Mouse (Mus musculus): Measurements from ENCODE around the gene Mcidas. TPM values are rescaled to one million over a fixed set of nuclear protein-coding genes. Genes with fewer than 3 reads are reported as not detected.
"Not testable (repeated sequence)": the region's sequence is repeated elsewhere in the genome, so short reads cannot be mapped to it uniquely, and the experiment has no call there.

The Mcidas gene
- polyA plus RNA-seq, 1 experiment from 2014 or later = not detected

DNA sequence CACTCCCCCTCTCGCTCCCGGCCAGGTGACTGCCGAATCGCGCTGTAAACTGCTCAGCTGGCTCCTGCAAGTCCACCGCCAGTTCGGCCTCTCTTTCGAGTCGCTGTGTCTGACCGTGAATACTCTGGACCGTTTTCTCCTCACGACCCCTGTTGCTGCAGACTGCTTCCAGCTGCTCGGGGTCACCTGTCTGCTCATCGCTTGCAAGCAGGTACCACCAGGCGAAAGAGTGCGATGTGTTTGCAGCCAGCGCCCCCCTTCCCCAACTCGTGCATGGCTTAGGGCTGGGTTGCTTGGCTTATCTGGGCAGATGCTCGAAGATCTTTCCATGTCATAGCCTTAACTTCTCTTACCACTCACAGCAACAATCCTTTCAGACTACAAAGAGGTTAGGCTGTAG is 4.8 kb upstream of the Mcidas start:
- no peak for ATAC-seq (ENCODE audit: low FRiP score, low read depth)
- peak overlapping the region; percentile 56 for H3K4me3 ChIP-seq
- H3K36me3 ChIP-seq = no peaks in the 10 kb centered on the region
- H3K27me3 ChIP-seq = peaks cover 85% of the 10 kb centered on the region
- no peak overlapping the region for H3K27ac ChIP-seq
- H3K4me2 ChIP-seq (replicated peaks) = peak overlapping the region; percentile 94
- under 1% methylated on average over 19 of the region's 19 CpGs for WGBS
- H3K9me3 ChIP-seq = no peaks in the 10 kb centered on the region
- peaks cover 53% of the 10 kb centered on the region for H3K4me1 ChIP-seq
- H3K9ac ChIP-seq = no peak overlapping the region

DNA sequence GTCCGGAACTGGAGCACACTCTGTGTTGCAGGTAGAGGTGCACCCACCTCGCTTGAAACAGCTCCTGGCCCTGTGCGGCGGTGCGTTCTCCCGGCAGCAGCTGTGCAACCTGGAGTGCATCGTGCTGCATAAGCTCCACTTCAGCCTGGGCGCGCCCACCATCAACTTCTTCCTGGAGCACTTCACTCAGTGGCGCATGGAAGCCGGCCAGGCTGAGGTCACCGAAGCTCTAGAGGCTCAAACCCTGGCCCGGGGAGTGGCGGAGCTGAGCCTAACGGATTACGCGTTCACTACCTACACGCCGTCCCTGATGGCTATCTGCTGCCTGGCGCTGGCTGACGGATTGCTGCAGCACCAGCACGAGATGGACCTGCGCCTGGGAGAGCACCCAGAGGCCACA is 4.1 kb upstream of the Mcidas start:
- Histone ChIP-seq H3K27ac (no peak overlapping the region), H3K4me3 (peak overlapping the region; percentile 56), H3K9ac (no peak overlapping the region), H3K4me1 (peaks cover 59% of the 10 kb centered on the region), H3K27me3 (peaks cover 86% of the 10 kb centered on the region), H3K9me3 (no peaks in the 10 kb centered on the region), H3K4me2 (replicated peaks) (peak overlapping the region; percentile 94), H3K36me3 (no peaks in the 10 kb centered on the region)
- ATAC-seq (ENCODE audit: low FRiP score, low read depth) = no peak
- 1% methylated on average over 23 of the region's 23 CpGs for WGBS

DNA sequence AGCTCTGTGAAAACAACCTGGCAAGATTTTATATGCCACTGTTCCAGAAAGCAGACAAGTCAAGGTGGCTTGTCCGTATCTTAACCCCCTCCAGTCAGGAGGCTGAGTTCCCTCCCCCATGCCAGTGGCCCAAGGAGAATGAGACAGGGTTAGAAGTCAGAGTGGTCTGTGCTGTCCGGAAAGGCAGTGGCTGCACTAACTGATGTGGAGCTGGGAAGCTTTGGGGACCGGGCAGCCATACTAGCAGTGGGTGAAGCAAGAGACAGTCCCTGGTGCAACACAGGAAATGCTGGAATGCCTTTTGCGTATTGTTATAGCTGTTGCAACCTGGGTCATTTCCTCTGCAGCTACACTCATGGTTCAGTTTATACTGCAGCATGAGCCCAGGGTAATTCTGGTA is 3.3 kb upstream of the Mcidas start:
- 13% methylated on average over 4 of the region's 4 CpGs for WGBS
- Histone ChIP-seq H3K36me3 (no peaks in the 10 kb centered on the region), H3K4me2 (replicated peaks) (no peak overlapping the region), H3K4me1 (peaks cover 59% of the 10 kb centered on the region), H3K27ac (no peak overlapping the region), H3K27me3 (peaks cover 91% of the 10 kb centered on the region), H3K9me3 (no peaks in the 10 kb centered on the region), H3K9ac (no peak overlapping the region), H3K4me3 (no peak overlapping the region)
- ATAC-seq (ENCODE audit: low FRiP score, low read depth) = no peak

DNA sequence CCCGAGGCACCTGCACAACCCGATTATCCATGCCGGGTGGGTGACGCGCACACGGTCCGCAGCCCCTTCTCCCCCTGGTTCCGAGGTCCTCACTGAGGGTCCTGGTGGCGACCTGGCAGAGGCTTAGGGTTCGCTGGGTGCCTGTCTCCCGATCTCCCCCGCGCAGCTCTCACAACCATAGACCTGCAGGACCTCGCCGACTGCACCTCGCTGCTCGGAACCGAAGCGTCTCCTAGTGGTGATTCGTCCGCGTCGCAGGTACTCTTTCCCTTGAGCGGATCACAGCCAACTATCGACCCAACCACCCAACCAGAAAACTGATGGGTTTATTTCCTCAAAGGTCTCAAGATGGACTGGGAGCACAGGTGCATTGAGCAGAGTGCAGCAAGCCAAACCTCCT is 546 bp downstream of the Mcidas start:
- no peaks in the 10 kb centered on the region for H3K9me3 ChIP-seq
- ATAC-seq (ENCODE audit: low FRiP score, low read depth) = 0 out of 2 replicates have a peak, but pooled peaks have one; percentile 26
- peak overlapping the region; percentile 78 for H3K4me2 ChIP-seq (replicated peaks)
- H3K4me1 ChIP-seq = peaks cover 40% of the 10 kb centered on the region
- H3K27ac ChIP-seq = no peak overlapping the region
- H3K4me3 ChIP-seq = peak overlapping the region; percentile 46
- peaks cover 95% of the 10 kb centered on the region for H3K27me3 ChIP-seq
- H3K36me3 ChIP-seq = no peaks in the 10 kb centered on the region
- H3K9ac ChIP-seq = peak overlapping the region; percentile 48
- 2% methylated on average over 25 of the region's 25 CpGs for WGBS

DNA sequence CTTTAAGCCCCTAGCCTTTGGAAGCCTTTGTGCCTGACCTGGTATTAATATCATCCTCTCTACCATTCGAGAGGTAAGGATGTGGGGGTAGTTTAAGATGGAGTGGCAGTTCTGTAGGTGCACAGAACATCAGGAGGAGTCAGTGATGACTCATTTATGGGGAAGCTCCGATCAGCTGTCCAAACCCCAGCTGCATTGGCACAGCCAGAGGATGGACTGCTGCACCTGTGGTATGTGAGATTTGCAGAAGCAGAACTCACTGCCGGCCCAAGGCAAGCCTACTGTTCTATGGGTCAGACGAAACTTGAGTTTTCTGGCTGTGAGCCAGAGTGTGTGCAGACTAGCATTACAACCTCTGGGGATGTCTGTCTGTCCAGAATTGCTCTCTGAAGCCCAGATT is 2.8 kb downstream of the Mcidas start:
- H3K9me3 ChIP-seq = no peaks in the 10 kb centered on the region
- no peaks in the 10 kb centered on the region for H3K36me3 ChIP-seq
- peaks cover 93% of the 10 kb centered on the region for H3K27me3 ChIP-seq
- H3K9ac ChIP-seq = no peak overlapping the region
- no peak overlapping the region for H3K27ac ChIP-seq
- H3K4me2 ChIP-seq (replicated peaks) = no peak overlapping the region
- WGBS = 52% methylated on average over 4 of the region's 4 CpGs
- peaks cover 28% of the 10 kb centered on the region for H3K4me1 ChIP-seq
- H3K4me3 ChIP-seq = no peak overlapping the region
- no peak for ATAC-seq (ENCODE audit: low FRiP score, low read depth)

DNA sequence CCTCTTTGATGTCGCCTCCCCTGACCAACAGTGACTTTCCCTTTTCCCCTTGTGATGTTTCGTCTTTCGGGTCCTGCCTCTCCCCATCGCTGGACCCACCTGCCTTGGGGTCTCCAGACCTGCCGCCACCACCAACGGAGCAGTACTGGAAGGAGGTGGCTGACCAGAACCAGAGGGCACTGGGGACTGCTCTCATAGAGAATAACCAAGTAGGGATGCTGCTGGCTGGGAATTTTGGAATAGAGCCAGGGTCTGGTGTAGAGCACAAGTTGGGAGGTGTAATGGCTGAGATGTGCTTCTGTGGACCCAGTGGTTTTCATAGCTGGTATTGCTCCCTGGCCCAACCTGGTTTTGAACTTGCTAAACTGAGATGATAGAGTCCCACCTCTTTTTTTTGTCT is 3.7 kb downstream of the Mcidas start:
- H3K4me1 ChIP-seq = peaks cover 28% of the 10 kb centered on the region
- peaks cover 86% of the 10 kb centered on the region for H3K27me3 ChIP-seq
- H3K27ac ChIP-seq = no peak overlapping the region
- H3K9ac ChIP-seq = no peak overlapping the region
- 69% methylated on average over 6 of the region's 6 CpGs for WGBS
- no peaks in the 10 kb centered on the region for H3K36me3 ChIP-seq
- H3K4me3 ChIP-seq = no peak overlapping the region
- no peak overlapping the region for H3K4me2 ChIP-seq (replicated peaks)
- no peaks in the 10 kb centered on the region for H3K9me3 ChIP-seq
- ATAC-seq (ENCODE audit: low FRiP score, low read depth) = no peak

DNA sequence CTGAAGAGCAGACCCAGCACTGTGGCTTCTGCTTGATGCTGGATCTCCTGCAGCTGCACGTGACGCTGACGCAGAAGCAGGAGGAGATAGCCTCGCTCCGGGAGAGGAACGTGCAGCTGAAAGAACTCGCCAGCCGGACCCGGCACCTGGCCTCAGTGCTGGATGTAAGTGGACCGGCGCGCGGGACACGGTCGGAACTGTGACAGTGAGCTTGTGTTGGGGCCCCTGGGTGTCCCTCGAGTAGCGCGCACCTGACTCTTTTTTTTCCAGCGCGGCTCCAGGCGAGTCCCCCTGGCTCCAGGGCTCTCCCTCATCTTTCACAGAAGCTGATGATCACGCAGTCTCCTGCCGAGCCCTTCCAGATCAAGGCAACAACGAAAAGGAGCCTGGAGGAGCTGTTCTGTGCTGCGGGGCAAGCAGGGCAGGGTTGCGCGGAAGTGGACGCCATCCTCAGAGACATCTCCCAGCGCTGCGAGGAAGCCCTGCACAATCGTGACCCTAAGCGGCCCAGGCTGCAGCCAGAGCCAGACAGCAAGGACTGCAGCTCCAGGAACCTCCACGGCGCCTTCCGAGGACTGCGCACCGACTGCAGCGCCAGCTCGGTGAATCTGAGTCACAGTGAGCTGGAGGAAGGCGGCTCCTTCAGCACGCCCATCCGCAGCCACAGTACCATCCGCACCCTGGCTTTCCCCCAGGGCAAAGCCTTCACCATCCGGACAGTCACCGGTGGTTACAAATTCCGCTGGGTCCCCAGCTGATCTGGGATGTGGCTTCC is 5.0 kb downstream of the Mcidas start:
- peak overlapping the region; percentile 49 for H3K4me3 ChIP-seq
- peak; percentile 42; the same call in 1 of the 2 replicates for ATAC-seq (ENCODE audit: low FRiP score, low read depth)

DNA sequence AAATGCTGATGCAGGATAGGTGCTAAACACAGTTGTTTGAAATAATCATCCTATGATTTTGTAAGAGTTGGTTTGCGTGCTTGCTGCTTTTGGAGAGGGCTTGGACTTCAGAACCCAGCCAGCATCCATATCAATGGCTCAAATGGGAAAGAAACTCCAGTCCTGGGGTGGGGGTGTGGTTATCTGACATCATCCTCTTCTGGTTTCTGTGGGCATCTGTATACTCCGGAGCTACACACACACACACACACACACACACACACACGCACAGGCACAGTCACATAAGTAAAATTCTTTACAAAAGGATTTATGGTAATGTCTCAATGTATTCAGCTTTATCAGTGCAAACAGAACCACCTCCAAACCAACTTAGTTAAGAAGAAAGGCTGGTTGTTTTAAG is 6.4 kb downstream of the Mcidas start:
- Histone ChIP-seq H3K36me3 (no peaks in the 10 kb centered on the region), H3K4me3 (no peak overlapping the region), H3K4me2 (replicated peaks) (no peak overlapping the region), H3K4me1 (peaks cover 15% of the 10 kb centered on the region), H3K9ac (no peak overlapping the region), H3K27me3 (peaks cover 60% of the 10 kb centered on the region), H3K27ac (no peak overlapping the region), H3K9me3 (no peaks in the 10 kb centered on the region)
- 75% methylated on average over 3 of the region's 3 CpGs for WGBS
- no peak for ATAC-seq (ENCODE audit: low FRiP score, low read depth)

More for the DNA sequence above, 5.0 kb downstream of the Mcidas start:
- Histone ChIP-seq H3K27ac (no peak overlapping the region), H3K36me3 (no peaks in the 10 kb centered on the region), H3K9me3 (no peaks in the 10 kb centered on the region), H3K9ac (peak overlapping the region; percentile 67), H3K4me2 (replicated peaks) (peak overlapping the region; percentile 95), H3K27me3 (peaks cover 75% of the 10 kb centered on the region), H3K4me1 (peaks cover 24% of the 10 kb centered on the region)
- WGBS = under 1% methylated on average over 46 of the region's 46 CpGs

DNA sequence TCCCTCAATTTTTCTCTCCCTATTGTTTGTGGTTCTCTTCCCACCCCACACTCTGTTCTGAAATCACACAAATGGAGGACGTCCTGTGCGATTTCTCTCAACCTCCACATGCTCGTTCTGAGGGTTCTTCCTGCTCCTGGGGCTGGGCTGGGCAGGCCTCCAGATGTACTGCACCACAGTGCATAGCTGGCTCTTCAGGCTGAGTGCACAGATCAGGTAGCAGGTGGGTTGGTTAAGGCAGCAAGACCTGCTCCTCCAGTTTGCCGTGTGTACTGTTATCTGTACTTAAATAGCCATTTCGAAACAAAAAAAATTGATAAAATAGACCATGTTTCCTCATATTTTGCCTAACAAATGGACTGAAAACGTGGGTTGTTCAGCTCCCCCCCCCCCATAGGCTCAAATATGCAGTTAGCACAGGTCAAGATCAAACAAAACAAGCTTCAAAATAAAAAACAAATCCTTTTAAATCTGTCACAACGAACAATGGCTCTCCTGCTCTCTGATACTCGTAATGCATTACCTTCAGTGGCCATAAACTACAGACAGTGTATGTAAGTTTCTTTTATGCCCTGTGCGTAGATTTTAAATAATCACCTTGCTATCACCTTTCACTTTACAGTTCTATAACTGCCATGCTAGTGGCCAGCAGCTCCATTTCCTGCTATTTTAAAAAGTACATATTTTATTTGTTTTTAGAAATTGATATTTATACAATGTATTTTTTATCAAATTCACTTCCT is 7.1 kb downstream of the Mcidas start:
- ATAC-seq (ENCODE audit: low FRiP score, low read depth) = no peak
- no peak overlapping the region for H3K9ac ChIP-seq
- H3K27me3 ChIP-seq = peaks cover 54% of the 10 kb centered on the region
- H3K9me3 ChIP-seq = no peaks in the 10 kb centered on the region
- H3K4me3 ChIP-seq = no peak overlapping the region
- H3K4me2 ChIP-seq (replicated peaks) = no peak overlapping the region
- 63% methylated on average over 9 of the region's 9 CpGs for WGBS
- no peaks in the 10 kb centered on the region for H3K36me3 ChIP-seq
- peaks cover 15% of the 10 kb centered on the region for H3K4me1 ChIP-seq
- no peak overlapping the region for H3K27ac ChIP-seq

DNA sequence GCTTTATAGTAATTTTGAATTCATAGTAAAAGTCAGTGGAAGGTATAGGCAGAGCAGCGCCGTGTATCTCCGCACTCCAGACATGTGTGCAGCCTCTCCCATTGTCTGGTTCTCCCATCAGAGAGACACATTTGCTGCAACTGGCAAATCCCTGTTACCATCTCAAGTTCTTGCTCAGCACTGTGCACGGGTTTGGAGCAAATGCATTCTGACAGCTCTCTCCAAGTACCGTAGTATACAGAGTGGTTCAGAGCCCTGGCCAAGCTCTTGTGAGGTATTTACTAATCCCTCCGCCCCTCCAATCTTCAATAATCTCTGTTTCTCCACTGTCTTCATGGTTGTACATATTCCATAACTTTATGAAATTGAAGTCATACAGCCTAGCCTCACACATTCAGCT is 19.0 kb downstream of the Mcidas start:
- WGBS = 76% methylated on average over 6 of the region's 6 CpGs
- no peak for ATAC-seq (ENCODE audit: low FRiP score, low read depth)

DNA sequence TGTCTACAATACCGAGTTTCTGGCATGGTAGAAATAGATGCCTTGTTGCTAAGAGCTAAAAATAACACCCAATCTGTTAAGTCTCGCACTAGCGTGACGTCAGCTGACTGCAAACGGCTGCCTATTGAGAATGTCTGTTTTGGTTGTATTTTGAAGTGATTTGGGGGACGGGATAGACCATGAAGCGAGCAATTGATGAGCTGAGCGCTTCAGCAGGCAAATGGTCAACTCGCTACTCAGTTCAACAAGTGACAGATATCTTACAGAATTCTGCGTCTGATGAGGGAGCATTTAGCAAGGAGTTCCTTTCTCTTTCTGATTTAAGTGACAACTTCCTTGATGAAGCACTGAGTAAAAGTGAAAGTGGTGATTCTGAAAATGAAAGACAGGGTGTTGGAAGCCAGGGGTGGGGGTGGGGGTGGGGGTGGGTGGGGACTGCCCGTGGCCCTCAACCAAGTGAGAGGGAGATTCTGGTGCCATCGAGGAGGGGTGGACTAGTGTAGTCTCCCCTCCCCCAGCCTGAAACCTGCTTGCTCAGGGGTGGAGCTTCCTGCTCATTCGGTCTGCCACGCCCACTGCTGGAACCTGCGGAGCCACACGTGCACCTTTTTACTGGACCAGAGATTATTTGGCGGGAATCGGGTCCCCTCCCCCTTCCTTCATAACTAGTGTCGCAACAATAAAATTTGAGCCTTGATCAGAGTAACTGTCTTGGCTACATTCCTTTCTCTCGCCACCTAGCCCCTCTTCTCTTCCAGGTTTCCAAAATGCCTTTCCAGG is 19.7 kb downstream of the Mcidas start:
- ATAC-seq (ENCODE audit: low FRiP score, low read depth); H3K4me1 ChIP-seq; H3K27ac ChIP-seq; H3K27me3 ChIP-seq; H3K36me3 ChIP-seq; H3K9me3 ChIP-seq; H3K9ac ChIP-seq: not testable (repeated sequence)
- peak overlapping the region; percentile 53 for H3K4me2 ChIP-seq (replicated peaks)
- H3K4me3 ChIP-seq = peak overlapping the region; percentile 29
- 39% methylated on average over 19 of the region's 20 CpGs for WGBS

More for the DNA sequence above, 19.0 kb downstream of the Mcidas start:
- Histone ChIP-seq H3K27ac (no peak overlapping the region), H3K36me3 (no peaks in the 10 kb centered on the region), H3K4me2 (replicated peaks) (peak overlapping the region; percentile 53; the same call in 1 of the 2 replicates), H3K27me3 (no peaks in the 10 kb centered on the region), H3K4me3 (no peak overlapping the region), H3K9ac (no peak overlapping the region), H3K9me3 (no peaks in the 10 kb centered on the region), H3K4me1 (no peaks in the 10 kb centered on the region)

DNA sequence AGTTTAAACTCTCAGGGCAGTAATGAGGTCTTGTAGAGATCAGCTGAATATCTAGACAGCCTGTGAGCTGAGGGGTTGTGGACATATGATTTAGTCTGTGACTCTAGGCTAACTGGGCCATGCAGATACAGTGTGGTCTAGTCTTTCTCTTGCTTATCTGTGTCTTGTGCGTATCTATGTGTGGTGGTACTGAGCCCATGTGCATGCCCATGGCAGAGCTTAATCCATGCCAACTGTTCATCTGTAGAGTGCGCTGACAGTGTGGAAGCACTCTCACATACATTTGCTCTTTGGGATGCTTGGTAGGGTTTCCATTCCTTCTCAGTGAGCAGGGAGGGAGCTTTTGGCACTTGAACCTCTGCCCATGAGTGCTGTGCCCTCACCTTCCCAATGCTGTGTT is 27.9 kb downstream of the Mcidas start:
- no peak overlapping the region for H3K4me2 ChIP-seq (replicated peaks)
- H3K27me3 ChIP-seq = 0 out of 2 replicates have a peak, but pooled peaks cover 3% of the 10 kb centered on the region
- H3K4me1 ChIP-seq = no peaks in the 10 kb centered on the region
- no peak overlapping the region for H3K9ac ChIP-seq
- no peaks in the 10 kb centered on the region for H3K36me3 ChIP-seq
- no peak for ATAC-seq (ENCODE audit: low FRiP score, low read depth)
- 88% methylated on average over 2 of the region's 2 CpGs for WGBS
- H3K27ac ChIP-seq = no peak overlapping the region
- H3K9me3 ChIP-seq = no peaks in the 10 kb centered on the region
- no peak overlapping the region for H3K4me3 ChIP-seq

All from limb, embryonic 13.5 days (tissue).